Mouse (Mus musculus) heart, adult 11 months (tissue): ENCODE measurements around the gene Bola1.
"Not testable (repeated sequence)": the region's sequence is repeated elsewhere in the genome, so short reads cannot be mapped to it uniquely, and the experiment has no call there.

ENCODE experiments used
- DNase-seq: peaks from one replicate; pipeline ENCODE4 v3.0.0; 2022

Gene Bola1

DNA sequence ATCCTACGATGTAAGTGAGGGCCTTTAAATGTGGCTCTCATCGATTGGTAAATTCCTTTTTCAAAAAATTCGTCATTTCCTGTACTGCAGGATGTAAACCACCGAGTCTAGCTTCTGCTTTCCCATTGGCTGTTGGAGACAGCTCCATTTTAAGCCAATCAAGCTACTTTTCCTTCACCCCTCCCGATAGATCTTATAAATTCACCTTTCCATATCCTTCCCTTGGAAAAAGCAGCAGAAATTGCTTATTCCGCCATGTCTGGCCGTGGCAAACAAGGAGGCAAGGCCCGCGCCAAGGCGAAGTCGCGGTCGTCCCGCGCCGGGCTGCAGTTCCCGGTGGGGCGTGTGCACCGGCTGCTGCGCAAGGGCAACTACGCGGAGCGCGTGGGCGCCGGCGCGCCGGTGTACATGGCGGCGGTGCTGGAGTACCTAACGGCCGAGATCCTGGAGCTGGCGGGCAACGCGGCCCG is at the start of gene Bola1, which contains the start of gene Hist2h2ab:
Gene Bola1 (minus strand): TSS at position 49 of the 470 bp plus-strand sequence.
Gene Hist2h2ab (plus strand): TSS at position 205 of the 470 bp plus-strand sequence.
- peak; percentile 99 for DNase-seq

DNA sequence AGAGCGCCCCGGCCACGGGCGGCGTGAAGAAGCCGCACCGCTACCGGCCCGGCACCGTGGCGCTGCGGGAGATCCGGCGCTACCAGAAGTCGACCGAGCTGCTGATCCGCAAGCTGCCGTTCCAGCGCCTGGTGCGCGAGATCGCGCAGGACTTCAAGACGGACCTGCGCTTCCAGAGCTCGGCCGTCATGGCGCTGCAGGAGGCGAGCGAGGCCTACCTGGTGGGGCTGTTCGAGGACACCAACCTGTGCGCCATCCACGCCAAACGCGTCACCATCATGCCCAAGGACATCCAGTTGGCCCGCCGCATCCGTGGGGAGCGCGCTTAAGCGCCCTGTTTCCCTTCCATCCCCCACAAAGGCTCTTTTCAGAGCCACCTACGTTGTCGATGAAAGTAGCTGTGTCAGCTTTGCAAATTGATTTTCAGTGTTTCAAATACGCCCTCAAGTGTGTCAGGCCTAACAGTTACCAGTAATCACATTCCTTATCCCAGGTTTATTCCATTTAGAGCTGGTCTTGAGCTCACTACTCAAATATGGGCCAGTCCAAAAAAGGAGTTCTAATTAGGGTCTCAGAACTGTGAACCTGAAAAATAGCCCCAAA is 49.4 kb upstream of the Bola1 start:
- not testable (repeated sequence) for DNase-seq

DNA sequence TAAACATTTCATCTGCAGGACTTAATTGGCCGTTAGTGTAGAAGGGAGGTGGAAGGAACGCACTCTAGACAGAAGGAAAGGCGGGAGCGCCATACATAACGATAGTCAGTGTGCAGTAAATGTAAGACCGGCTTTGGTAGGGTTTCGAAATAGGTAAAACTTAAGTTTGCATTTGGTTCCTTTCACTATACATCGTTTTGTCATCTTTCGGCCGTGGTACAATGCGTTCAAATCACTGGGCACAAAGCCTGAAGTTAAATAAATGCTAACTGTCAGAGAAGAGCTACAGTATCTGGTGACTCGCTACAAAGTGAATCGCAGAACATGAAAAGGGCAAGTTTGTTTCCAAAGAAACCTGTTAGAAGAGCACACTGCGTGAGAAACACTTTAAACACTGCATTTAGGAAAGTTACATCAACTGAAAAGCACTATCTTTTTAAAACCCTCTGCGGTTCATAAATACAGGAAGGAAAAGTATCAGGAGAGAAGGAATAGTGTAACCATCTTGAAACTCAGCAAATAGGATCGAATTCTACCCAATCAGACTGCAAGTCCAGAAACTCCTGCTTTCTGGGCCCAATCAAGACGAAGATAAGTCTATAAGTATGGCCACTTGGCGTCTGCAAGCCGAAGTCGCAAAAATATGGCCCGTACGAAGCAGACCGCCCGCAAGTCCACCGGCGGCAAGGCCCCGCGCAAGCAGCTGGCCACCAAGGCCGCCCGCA is 48.7 kb upstream of the Bola1 start, which contains the start of gene Hist2h3b:
Gene Hist2h3b (plus strand): TSS at position 604 of the 725 bp plus-strand sequence.
- DNase-seq: peak; percentile 99

DNA sequence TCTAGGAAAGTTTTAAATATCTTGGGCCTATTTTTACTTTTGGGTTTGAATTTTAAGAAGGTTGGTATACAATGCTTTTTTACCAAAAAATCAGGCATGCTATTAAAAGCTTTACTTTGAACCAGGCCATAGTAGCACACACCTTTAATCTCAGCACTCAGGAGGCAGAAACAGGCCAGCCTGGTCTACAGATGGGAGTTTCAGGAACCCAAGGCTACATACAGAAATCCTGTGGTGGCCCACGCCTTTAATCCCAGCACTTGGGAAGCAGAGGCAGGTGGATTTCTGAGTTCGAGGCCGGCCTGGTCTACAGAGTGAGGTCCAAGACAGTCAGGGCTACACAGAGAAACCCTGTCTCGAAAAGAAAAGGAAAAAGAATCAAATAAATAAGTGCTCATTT is 48.0 kb upstream of the Bola1 start:
- DNase-seq: peak; percentile 87

DNA sequence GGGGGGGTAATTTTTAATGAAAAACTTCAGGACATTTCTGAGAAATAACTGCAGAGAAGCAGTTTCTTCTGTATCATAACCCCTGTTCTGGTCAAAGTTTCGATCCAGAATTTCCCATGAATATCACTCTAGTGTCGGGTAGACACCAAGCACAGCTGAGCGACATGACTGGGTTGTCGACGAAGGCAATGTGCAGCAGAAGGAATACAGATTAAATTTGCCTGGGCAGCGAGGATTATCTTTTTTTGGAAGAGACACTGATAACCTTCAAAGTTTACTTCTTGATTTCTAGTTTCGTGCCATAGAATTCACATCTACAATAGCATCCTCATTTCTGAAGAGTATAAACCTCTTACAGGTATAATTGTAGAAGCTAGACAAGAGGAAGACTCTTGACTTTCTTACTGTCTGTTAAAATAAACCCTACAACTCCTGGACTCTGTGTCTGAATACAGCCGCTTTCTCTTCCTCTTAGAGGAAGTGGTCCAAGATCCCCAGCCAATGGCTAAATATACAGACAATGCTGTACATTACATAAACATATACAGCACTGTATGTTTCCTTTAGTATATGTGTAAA is 46.7 kb upstream of the Bola1 start:
- no peak for DNase-seq

DNA sequence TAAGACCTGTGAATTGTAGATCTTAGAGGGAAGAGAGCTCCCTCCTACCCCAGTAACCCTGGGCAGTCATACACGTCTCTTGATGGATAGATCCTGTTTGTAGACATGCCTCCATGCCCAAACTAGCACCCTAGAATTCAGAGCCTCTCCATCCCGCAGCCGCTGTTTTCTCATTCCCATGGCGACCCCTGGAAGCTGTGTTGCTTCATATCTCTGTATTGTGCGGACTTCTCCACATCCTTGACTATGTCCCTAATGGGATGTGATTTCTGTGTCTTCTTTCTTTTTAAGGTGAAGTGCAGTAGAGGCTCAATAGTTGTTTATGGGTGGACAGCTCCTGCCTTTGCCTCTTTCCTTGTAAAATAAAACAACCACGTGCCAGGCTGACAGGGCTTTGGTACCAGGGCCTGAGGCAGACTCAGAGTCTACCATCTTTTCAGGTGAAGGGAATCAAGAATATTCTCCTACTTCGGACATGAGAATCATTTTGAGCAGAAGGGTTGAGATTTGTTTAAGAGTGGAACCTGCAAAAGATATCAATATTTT is 45.0 kb upstream of the Bola1 start:
- DNase-seq: peak; percentile 93

DNA sequence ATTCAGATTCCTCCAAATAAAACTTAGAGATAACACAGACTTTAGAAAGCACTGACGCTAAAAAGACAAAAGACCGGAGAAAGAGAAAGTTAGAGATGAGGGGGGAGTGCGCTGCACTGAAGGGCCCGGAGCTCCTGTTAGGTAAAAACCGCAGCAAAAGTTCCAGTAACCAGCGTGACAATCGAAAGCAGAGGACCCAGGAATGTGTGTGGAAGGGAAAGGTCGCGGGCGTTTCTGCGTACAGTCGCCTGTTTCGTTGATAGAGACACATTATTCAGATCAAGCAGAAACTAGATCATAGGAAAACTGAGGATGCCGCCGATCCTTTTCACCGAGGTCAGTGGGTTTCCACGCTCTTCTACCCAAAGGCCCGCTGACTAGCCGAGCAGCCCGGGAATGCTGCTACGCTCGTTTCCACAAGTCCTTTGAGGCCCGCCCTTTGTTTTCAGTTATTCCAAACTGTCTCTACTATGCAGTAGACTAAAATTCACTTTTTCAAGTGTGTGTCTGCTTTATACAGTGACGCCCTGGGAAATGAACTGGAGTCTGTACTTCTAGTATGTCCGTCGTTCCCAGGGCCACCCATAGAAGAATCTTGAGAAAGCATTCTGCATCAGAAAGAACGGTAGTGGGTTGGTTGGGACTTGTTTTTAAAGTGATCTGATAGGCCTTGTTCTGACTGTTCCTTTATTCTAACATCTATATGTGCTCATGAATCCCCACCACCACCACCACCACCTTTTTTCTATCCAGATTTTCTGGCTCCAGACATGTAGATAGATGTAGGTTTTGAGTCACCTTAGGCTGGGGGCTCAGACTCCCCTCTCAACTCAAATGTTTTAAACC is 44.3 kb upstream of the Bola1 start:
- peak; percentile 96 for DNase-seq

DNA sequence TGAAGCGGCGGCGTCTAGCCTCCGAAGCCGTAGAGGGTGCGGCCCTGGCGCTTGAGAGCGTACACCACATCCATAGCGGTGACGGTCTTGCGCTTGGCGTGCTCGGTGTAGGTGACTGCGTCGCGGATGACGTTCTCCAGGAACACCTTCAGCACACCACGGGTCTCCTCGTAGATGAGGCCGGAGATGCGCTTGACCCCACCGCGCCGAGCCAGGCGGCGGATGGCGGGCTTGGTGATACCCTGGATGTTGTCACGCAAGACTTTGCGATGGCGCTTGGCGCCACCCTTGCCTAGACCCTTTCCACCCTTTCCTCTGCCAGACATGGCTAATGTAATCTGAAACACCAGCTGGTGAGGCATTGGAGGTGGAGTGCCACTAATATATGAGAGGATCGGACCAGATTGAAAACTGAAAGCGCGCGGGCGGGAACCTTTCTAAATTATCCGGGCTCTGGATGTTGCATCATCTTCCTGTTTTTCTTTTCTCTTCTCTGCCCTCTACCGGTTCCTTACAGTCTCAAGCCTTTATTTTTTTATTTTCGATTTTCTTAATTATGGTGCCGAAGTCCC is 43.6 kb upstream of the Bola1 start, which contains the start of gene Hist2h4:
Gene Hist2h4 (minus strand): TSS at position 333 of the 572 bp plus-strand sequence.
- peak; percentile 100 for DNase-seq

DNA sequence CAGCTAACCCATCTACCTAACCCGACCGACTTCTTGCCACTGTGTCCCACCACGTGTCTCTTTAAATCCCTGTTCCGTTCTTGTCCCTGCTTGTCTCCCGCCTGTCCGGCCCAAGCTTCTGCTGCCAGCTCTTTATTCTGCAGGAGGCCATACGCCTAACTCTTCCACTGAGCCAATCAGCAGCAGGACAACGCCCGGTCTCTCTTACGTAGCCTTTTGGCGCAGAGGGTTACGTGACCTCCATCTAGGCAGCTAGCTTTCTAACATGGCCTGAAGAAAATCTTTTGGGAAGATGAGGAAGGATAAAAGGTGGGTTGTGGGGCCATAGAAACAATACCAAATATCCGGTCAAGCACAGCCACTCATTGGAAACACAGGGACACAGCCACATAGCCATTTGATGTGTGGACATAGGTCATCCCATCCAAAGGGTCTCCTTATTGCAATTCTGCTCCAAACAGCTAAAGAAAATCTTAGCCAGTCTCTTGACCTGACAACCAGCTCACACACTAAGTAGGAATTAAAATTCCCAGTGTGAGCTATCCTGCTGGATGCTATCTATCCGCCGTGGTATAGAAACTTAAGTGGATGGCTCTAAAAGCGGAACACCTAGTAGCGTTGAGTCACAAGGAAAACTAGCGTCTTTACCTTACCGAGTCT is 42.8 kb upstream of the Bola1 start:
- peak; percentile 100 for DNase-seq

DNA sequence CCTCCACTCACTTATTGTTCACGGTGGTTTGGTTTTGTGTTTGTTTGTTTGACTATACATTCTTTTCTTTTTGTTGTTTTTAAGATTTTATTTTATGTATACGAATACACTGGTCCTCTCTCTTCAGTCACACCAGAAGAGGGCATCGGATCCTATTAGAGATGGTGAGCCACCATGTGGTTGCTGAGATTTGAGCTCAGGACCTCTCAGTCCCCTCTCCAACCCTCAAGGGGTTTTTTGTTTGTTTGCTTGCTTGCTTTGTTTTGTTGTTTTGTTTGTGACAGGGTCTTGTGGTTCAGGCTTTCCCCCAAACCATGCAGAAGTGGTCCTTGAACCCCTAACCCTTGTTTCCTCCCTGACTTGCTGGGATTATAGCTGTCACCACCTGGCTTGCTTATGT is 42.1 kb upstream of the Bola1 start:
- no peak for DNase-seq

DNA sequence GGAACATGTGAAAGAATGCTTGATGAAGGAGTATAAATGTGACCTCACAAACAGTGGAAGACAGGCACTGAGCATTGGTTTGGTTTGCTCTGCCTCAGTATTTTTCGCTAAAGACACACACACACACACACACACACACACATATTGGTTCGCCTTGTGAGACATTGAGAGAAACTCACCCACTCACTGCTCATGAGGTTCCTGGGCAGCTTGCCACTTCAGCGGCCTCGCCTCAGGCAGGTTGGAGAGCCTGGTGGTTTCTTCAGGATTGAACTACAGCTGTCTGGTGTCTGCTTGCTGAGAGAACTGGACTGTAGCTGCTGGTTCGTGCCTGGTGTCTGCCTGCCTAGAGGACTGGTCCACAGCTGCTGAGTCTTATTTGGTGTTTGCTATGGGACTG is 40.7 kb upstream of the Bola1 start:
- DNase-seq: peak; percentile 91

DNA sequence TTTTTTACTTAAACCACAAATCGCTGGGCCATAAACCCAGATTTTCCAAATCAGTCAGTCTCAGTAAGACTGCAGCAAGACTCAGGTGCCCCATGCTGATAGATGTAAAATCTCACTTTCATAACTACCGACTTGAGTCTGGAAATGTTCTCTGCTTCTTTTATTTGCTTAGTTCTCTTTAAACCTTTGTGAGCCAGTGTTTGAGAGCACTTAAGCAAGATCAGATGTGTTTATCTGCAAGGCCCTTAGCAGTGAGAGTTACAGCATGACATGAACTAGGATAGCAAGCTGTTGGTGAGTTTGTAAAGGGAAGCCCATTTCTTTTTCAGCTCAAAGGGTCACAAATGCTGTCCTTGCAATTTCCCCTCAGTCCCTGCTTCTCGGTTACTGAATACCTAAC is 37.7 kb upstream of the Bola1 start:
- no peak for DNase-seq

DNA sequence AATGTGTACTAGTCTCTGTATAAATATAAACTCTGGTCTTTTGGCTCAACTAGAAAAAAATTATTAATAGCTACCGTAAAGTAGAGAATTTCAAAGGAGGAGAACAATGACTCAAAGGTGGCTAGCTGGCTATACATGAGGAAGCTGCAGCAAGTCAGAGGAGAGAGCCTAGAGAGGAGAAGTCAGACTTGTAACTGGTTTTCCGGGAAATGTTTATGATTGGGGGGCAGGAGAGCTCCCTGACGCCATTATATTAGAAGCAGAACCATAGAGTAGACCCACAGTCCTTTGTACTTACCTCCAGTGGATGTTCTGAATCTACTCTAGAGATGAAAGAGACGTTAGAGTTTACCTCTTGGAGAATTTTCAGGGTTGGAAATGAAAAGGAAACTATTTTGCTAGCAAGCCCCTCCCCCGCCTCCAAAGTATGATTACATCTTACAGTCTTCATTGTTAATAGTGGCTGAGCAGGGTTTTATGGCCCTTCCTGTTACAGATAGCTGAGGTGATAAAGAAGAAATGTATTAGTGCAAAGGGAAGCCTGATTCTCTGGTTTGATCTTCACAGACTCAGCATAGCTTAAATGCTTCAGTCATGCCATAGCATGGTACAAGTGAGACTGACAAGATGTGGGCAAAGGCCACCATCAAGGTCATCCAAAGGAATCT is 36.6 kb upstream of the Bola1 start:
- no peak for DNase-seq

DNA sequence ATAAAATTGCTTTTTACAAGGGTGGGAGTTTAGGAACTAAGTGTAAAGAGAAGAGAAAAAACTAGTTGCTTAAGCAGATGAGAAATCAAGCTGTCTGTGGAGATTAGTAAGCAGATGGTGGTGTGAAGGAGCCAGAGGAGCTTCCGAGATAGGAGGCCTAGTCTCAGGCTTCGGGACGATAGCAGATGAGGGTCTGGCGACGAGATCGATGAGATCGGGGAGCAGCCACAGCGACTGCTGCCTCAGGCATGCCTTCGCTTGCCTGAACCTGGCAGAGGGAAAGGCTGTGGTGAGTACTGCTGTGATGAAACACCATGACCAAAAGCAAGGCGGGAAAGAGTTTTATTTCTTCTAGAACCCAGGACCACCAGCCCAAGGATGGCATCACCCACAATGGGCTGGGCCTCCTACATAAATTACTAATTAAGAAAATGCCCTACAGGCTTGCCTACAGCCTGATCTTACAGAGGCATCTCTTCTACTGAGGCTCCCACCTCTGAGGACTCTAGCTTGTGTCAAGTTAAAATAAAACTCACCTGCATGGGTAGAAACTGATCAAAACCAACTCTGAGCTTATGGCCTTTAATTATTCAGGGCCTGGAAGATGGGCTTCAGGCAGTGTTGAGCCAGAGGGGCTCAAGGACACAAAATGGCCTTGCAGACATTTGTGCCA is 35.3 kb upstream of the Bola1 start:
- peak; percentile 79 for DNase-seq

DNA sequence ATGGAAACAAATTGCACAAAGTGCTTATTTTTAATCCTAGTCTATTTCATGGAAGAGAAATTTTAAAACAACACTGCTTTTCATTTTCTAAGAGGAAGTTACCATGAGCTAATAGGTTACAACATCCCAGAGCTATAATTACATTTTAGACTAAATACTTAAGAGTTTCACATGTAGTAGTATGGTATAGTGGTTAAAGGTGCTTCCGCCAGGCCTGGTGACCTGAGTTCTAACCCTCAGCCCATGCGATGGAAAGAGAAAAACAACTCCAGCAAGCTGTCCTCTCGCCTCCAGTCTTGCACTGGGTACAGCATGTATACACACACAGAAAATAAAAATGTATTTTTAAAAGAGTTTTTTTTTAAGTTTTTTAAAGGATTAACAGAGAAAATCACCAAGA is 32.3 kb upstream of the Bola1 start:
- peak; percentile 81 for DNase-seq

DNA sequence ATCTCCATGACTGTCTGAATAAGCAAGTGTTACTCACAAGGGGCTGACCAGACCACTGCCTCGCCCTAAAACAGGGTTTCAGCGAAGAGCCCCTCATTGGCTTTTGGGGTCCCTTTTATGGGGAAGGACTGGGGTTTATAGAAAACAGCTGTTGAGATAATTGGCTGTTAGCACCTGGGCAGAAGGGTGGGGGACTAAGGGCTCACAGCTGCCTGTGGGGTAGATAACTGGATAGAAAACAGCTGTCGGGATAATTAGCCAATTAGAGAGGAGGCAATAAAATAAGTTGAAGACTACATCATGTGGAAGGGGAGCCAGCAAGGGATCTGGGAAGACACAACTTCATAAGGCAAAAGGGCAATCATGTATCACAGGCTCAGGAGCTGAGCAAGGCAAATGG is 31.4 kb upstream of the Bola1 start:
- peak; percentile 83 for DNase-seq

DNA sequence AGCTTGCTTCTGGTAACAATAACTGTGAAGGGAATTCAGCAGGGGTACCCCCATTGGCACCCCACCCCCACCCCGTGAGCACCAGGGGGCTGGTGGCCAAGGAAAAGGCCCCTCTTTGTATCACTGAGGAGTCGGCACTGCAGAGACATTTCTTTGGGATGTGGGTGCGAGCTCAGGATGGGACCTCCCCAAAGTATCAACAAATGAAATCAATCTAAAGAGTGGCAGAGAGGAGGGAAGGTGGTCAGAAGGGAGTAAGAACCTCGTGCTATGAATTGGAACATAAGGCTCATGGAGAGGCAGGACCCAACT is 29.5 kb upstream of the Bola1 start:
- DNase-seq: peak; percentile 86

DNA sequence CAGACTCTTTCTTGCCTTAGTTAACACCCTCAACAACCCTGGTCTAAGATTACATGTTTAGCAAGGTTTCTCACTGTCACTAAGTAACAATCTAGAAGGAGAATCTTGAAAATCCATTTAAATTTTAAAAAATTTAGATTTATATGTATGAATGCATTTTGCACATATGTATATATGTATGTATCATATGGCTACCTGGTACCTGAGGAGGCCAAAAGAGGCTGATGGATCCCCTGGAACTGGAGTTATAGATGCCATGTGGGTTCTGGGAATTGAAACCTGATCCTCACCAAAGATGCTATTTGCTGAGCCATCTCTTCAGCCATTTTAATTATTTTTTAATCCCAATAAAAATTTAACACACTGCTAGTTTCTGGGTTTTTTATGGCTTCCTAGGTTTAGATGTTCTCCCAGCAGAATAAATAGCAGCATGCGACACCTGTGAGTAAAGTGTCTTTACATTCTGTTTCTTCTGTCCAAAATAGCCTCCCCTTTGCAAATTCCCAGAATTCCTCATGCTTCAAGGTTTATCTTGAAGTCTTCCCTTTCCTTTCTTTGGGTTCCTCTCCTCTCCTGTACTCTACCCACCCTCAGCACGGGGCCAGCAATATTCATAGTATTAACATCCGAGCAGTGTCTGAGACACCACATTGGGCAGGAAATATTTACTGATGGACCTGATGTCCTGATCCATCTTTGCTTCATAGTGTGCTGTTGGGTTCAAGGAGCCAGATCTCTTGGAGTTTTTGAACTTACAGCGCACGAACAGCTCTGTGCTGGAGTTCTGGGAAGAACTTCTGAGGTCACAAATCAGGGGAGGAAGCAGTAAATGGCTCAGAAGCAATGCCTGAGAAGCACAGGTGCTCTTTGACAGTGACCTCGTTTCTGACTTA is 28.9 kb upstream of the Bola1 start:
- peak; percentile 74 for DNase-seq

DNA sequence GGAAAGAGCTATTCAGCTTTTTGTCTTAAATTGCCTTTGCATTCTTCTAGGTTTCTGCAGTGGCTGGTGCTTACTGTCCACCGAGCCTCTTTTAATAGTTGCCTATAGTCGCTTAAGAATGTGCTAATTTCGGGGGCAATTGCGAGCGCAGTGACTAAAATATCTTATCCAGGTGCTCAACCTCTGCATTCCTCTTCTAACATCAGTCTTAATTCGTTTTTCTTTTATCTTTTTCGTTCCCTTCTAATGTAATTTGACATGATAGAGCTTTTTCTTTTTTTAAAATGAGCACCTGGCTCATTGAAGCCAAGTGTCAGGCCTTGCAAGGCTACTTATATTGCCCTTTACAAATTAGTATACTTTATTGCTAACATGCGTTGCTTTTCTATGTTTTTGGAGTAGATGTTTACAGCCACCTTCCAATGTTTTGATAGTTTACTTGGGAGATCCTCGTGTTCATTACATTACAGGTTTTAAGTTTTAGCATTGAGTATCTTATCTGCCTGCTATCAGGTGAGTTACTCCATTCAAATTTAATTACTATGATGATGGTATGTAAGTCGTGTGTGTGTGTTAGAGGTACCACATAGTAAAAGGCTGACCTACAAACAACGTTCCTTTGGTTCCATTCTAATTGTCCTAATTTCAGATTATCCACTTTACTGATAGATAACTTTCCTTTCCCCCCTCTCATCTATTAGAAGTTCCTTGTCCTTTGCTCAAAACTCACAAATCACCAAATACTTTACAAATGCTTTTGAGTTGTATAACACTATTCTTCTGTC is 28.0 kb upstream of the Bola1 start:
- DNase-seq: peak; percentile 82
